Comparison of ENCODE assay signal across 7 mouse cellular contexts in genomic region chr2:167128699-167129607, GRCm38 (mm10).
DNase-seq lines count a peak whose midpoint lies in the region.

No protein-coding gene starts in this region.

- no peaks in the 10 kb centered on the region for H3K36me3 ChIP-seq in splenic B cell, adult 2 months (ENCODE audit: control insufficient read depth, insufficient read depth, low read length, poor library complexity, severe bottlenecking)

- DNase-seq in Muller cell, postnatal 12 days (ENCODE audit: inconsistent ontology term) = peak; percentile 29
- peak; percentile 52 for DNase-seq in embryo, embryonic 11 days
- DNase-seq in heart, postnatal 25 days (ENCODE audit: low spot score) = peak; percentile 33
- peak; percentile 77 to 86 for DNase-seq in kidney, postnatal 4 days
- DNase-seq in mesoderm, embryonic 11.5 days (ENCODE audit: low read depth, low spot score) = peak; percentile 37
- peak; percentile 70 for DNase-seq in splenic B cell, adult 2 months (ENCODE audit: low read depth, low spot score)
- no peak for DNase-seq in gastrocnemius, postnatal 25 days

- intact Hi-C loops in heart, postnatal 25 days (cut with DNase I) = no loop called here

- H3K27me3 ChIP-seq in splenic B cell, adult 2 months (ENCODE audit: control insufficient read depth, insufficient read depth, low read length, poor library complexity, severe bottlenecking) = no peaks in the 10 kb centered on the region
